Mouse (Mus musculus): ENCODE measurements around the gene Mcidas. TPM values are rescaled to one million over a fixed set of nuclear protein-coding genes. Genes with fewer than 3 reads are reported as not detected.
"Not testable (repeated sequence)": the region's sequence is repeated elsewhere in the genome, so short reads cannot be mapped to it uniquely, and the experiment has no call there.

Mcidas gene
- polyA plus RNA-seq, 1 experiment: not detected

DNA sequence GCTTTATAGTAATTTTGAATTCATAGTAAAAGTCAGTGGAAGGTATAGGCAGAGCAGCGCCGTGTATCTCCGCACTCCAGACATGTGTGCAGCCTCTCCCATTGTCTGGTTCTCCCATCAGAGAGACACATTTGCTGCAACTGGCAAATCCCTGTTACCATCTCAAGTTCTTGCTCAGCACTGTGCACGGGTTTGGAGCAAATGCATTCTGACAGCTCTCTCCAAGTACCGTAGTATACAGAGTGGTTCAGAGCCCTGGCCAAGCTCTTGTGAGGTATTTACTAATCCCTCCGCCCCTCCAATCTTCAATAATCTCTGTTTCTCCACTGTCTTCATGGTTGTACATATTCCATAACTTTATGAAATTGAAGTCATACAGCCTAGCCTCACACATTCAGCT lies 19.0 kb downstream of the Mcidas start:
- Histone ChIP-seq H3K4me3 (ENCODE audit: control insufficient read depth, low read depth, low read length) (no peak overlapping the region), H3K27ac (ENCODE audit: control insufficient read depth, insufficient read depth, low read depth, low read length) (no peak overlapping the region), H3K27me3 (ENCODE audit: control insufficient read depth, insufficient read depth, low read length) (no peaks in the 10 kb centered on the region), H3K36me3 (ENCODE audit: control insufficient read depth, insufficient read depth, low read length) (no peaks in the 10 kb centered on the region), H3K4me1 (ENCODE audit: control insufficient read depth, insufficient read depth, low read length) (peaks cover 5% of the 10 kb centered on the region)
- no peak for TF ChIP-seq CTCF (IDR thresholded peaks at IDR 0.05; ENCODE audit: control insufficient read depth, insufficient read depth, insufficient replicate concordance, low read depth, low read length)
- no peak for TF ChIP-seq POLR2A (IDR thresholded peaks at IDR 0.05; ENCODE audit: control insufficient read depth, low read depth, low read length)

GRCm38 (mm10) chr13:113013174-113013953 lies 19.7 kb downstream of the Mcidas start:
- H3K36me3 ChIP-seq (ENCODE audit: control insufficient read depth, insufficient read depth, low read length); H3K4me1 ChIP-seq (ENCODE audit: control insufficient read depth, insufficient read depth, low read length); H3K27ac ChIP-seq (ENCODE audit: control insufficient read depth, insufficient read depth, low read depth, low read length); H3K27me3 ChIP-seq (ENCODE audit: control insufficient read depth, insufficient read depth, low read length); H3K4me3 ChIP-seq (ENCODE audit: control insufficient read depth, low read depth, low read length): not testable (repeated sequence)

DNA sequence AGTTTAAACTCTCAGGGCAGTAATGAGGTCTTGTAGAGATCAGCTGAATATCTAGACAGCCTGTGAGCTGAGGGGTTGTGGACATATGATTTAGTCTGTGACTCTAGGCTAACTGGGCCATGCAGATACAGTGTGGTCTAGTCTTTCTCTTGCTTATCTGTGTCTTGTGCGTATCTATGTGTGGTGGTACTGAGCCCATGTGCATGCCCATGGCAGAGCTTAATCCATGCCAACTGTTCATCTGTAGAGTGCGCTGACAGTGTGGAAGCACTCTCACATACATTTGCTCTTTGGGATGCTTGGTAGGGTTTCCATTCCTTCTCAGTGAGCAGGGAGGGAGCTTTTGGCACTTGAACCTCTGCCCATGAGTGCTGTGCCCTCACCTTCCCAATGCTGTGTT lies 27.9 kb downstream of the Mcidas start:
- Histone ChIP-seq H3K4me1 (ENCODE audit: control insufficient read depth, insufficient read depth, low read length) (no peaks in the 10 kb centered on the region), H3K4me3 (ENCODE audit: control insufficient read depth, low read depth, low read length) (no peak overlapping the region), H3K27ac (ENCODE audit: control insufficient read depth, insufficient read depth, low read depth, low read length) (no peak overlapping the region), H3K36me3 (ENCODE audit: control insufficient read depth, insufficient read depth, low read length) (no peaks in the 10 kb centered on the region), H3K27me3 (ENCODE audit: control insufficient read depth, insufficient read depth, low read length) (no peaks in the 10 kb centered on the region)
- no peak for TF ChIP-seq CTCF (IDR thresholded peaks at IDR 0.05; ENCODE audit: control insufficient read depth, insufficient read depth, insufficient replicate concordance, low read depth, low read length)
- no peak for TF ChIP-seq POLR2A (IDR thresholded peaks at IDR 0.05; ENCODE audit: control insufficient read depth, low read depth, low read length)

GRCm38 (mm10) chr13:113022467-113022866 lies 28.8 kb downstream of the Mcidas start:
- no peaks in the 10 kb centered on the region for H3K27me3 ChIP-seq (ENCODE audit: control insufficient read depth, insufficient read depth, low read length)
- H3K4me3 ChIP-seq (ENCODE audit: control insufficient read depth, low read depth, low read length): no peak overlapping the region
- no peaks in the 10 kb centered on the region for H3K4me1 ChIP-seq (ENCODE audit: control insufficient read depth, insufficient read depth, low read length)
- no peak overlapping the region for H3K27ac ChIP-seq (ENCODE audit: control insufficient read depth, insufficient read depth, low read depth, low read length)
- TF ChIP-seq POLR2A (IDR thresholded peaks at IDR 0.05; ENCODE audit: control insufficient read depth, low read depth, low read length): no peak
- no peak for TF ChIP-seq CTCF (IDR thresholded peaks at IDR 0.05; ENCODE audit: control insufficient read depth, insufficient read depth, insufficient replicate concordance, low read depth, low read length)
- H3K36me3 ChIP-seq (ENCODE audit: control insufficient read depth, insufficient read depth, low read length): no peaks in the 10 kb centered on the region

DNA sequence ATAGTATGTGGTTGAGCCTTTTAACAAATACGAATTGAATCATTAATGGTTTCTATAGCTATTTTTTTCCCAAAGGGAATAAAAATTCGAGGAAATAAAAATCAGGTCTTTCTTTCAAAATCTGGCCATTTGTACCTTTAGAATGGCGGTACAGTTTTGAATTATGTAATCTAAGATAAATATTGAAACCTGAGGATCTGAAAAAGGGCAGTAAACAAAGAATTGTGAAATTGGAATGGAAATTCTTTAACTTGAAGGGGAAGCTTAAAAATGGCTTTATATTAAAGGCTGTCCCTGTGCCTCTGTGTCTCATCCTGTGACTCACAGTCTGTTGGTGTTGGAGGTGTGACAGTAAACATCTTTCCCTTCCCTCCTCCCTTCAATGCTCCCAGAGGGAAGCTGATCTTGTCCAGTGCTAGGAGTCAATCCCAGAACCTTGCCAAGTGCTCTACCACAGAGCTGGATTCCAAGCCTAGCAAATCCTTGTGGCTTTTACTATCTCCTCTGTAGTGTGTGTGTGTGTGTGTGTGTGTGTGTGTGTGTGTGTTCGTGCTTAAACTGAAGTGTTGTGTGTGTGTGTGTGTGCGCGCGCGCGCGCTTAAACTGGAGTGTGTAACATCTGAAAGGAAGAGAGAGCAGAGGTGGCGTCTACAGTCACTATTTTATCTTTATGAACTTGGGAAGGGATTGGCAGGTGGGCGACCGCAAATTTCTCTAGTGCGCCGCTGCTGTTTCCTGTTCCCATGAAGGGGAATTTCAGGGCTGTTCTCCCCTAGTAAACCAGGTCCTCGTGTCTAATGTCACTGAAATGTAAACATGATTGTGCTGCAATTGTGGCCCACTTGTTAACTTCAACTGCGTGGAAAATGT lies 29.9 kb downstream of the Mcidas start:
- no peak overlapping the region for H3K27ac ChIP-seq (ENCODE audit: control insufficient read depth, insufficient read depth, low read depth, low read length)
- TF ChIP-seq CTCF (IDR thresholded peaks at IDR 0.05; ENCODE audit: control insufficient read depth, insufficient read depth, insufficient replicate concordance, low read depth, low read length) (no peak), POLR2A (IDR thresholded peaks at IDR 0.05; ENCODE audit: control insufficient read depth, low read depth, low read length) (no peak)
- no peaks in the 10 kb centered on the region for H3K4me1 ChIP-seq (ENCODE audit: control insufficient read depth, insufficient read depth, low read length)
- H3K4me3 ChIP-seq (ENCODE audit: control insufficient read depth, low read depth, low read length): no peak overlapping the region
- no peaks in the 10 kb centered on the region for H3K27me3 ChIP-seq (ENCODE audit: control insufficient read depth, insufficient read depth, low read length)
- H3K36me3 ChIP-seq (ENCODE audit: control insufficient read depth, insufficient read depth, low read length): no peaks in the 10 kb centered on the region

GRCm38 (mm10) chr13:113031351-113031750 lies 37.7 kb downstream of the Mcidas start:
- no peak for TF ChIP-seq POLR2A (IDR thresholded peaks at IDR 0.05; ENCODE audit: control insufficient read depth, low read depth, low read length)
- TF ChIP-seq CTCF (IDR thresholded peaks at IDR 0.05; ENCODE audit: control insufficient read depth, insufficient read depth, insufficient replicate concordance, low read depth, low read length): no peak
- no peaks in the 10 kb centered on the region; the same call in 1 of the 2 replicates for H3K36me3 ChIP-seq (ENCODE audit: control insufficient read depth, insufficient read depth, low read length)
- no peaks in the 10 kb centered on the region for H3K27me3 ChIP-seq (ENCODE audit: control insufficient read depth, insufficient read depth, low read length)
- H3K4me3 ChIP-seq (ENCODE audit: control insufficient read depth, low read depth, low read length): peak overlapping the region; percentile 93
- peak overlapping the region; percentile 99 for H3K27ac ChIP-seq (ENCODE audit: control insufficient read depth, insufficient read depth, low read depth, low read length)
- peaks cover 11% of the 10 kb centered on the region for H3K4me1 ChIP-seq (ENCODE audit: control insufficient read depth, insufficient read depth, low read length)

DNA sequence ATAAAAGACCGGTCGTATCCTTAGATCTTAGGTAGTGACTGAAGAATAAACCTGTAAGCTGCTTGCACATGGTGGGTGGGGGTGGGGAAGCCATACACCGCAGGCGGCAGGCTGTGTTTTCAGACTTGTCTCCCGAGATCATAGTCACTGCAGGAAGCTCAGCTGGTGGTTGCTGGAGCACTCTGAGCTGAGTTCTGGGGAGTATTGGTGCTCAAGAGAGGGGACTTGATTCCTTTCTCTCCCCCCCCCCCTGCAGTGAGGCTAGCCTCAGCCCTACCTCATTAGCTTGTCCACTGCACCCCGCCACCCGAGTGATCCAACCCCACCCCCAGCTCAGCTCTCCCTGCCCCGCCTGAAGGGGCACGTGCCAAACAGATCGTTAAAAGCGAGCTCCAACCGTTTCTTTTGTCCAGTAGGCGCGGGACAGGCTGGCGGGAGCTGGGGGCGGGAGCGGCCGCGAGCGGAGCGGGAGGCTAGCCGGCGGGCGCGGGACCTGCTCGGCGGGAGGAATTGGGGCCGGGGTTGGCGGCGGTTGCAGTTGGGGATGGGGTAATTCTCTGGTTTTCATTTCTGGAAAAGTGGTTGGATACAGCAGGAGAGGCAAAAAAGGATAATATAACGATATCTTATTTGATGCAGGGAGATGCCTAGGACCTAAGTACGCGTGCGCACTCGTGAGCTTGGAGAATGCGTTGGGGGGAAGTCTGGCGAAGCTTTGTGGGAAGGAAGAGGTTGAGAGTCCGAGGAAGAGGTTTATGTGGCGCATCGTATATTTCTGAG lies 38.3 kb downstream of the Mcidas start:
- TF ChIP-seq POLR2A (IDR thresholded peaks at IDR 0.05; ENCODE audit: control insufficient read depth, low read depth, low read length) (peak; percentile 55; the same call in 1 of the 2 replicates), CTCF (IDR thresholded peaks at IDR 0.05; ENCODE audit: control insufficient read depth, insufficient read depth, insufficient replicate concordance, low read depth, low read length) (no peak)
- Histone ChIP-seq H3K4me1 (ENCODE audit: control insufficient read depth, insufficient read depth, low read length) (peaks cover 11% of the 10 kb centered on the region), H3K4me3 (ENCODE audit: control insufficient read depth, low read depth, low read length) (peak overlapping the region; percentile 93), H3K36me3 (ENCODE audit: control insufficient read depth, insufficient read depth, low read length) (no peaks in the 10 kb centered on the region; the same call in 1 of the 2 replicates), H3K27ac (ENCODE audit: control insufficient read depth, insufficient read depth, low read depth, low read length) (peak overlapping the region; percentile 99), H3K27me3 (ENCODE audit: control insufficient read depth, insufficient read depth, low read length) (no peaks in the 10 kb centered on the region)

Measured in testis, adult 2 months (tissue).